Mouse (Mus musculus): ENCODE data around the gene Col5a3. TPM values are rescaled to one million over a fixed set of nuclear protein-coding genes. Genes with fewer than 3 reads are reported as not detected.
A peak's percentile ranks its signal among the peaks of the same experiment; 100 is the strongest.
"Not testable (repeated sequence)": the region's sequence is repeated elsewhere in the genome, so short reads cannot be mapped to it uniquely, and the experiment has no call there.

Gene Col5a3
- polyA plus RNA-seq, 1 experiment from 2014 or later = 0.66 TPM

DNA sequence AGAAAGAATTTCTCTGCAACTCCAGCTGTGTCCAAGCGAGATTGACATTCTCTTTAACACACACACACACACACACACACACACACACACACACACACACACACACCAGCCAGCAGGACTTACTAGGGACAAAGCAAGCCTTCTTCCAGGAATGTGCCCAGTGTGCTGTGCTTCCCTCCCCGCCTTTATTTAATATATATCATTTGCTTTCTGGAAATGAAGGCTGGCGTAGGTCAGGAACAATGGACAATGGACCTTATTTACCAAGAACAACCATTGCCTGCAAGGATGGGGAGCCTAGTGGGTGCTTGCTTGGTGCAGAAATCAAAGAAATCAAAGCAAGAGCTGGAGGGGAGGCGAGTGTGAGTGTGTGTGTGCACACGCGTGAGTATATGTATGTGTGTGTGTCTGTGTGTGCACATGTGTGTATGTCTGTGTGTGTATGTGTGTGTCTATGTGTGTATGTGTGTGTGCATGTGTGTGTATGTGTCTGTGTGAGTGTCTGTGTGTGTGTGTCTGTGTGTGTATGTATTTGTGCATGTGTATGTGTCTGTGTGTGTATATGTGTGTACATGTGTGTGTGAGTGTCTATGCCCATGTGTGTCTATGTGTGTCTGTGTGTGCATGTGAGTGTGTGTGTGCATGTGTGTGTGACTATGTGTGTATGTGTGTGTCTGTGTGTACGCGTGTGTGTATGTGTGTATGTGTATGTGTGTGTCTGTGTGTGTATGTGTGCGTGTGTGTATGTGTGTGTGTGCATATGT, 22.5 kb upstream of the Col5a3 start:
- no peak overlapping the region for H3K27ac ChIP-seq
- WGBS = 73% methylated on average over 9 of the region's 9 CpGs
- H3K9ac ChIP-seq = no peak overlapping the region

DNA sequence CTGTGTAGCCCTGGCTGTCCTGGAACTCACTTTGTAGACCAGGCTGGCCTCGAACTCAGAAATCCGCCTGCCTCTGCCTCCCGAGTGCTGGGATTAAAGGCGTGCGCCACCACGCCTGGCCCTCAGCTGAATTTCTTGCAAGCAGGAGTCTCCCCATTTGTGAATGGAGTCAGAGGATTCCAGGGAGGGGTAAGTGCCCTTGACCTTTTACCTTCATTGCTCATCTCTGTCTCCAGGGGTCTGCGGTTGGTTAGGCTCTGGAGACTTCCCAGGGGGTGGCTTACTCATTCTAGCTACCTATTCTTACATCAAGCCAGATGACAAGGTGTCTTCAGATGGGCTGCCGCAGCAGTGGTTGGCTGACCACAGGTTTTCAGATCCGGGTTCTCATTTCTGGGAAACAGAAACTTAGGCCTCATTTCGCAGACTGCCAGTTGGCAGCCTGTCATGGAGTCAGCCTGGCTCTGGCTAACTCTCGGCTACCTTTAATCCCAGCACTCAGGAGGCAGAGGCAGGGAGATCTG, 20.6 kb upstream of the Col5a3 start:
- not testable (repeated sequence) for H3K4me3 ChIP-seq (replicated peaks; ENCODE audit: low read length); H3K9me3 ChIP-seq (ENCODE audit: control insufficient read depth, low read length); H3K4me2 ChIP-seq (replicated peaks); H3K4me1 ChIP-seq (replicated peaks; ENCODE audit: control insufficient read depth, insufficient read depth, low read length); ATAC-seq (ENCODE audit: low FRiP score); H3K9ac ChIP-seq; H3K27ac ChIP-seq; H3K36me3 ChIP-seq (replicated peaks; ENCODE audit: control insufficient read depth, insufficient read depth); DNase-seq (ENCODE audit: low spot score); H3K27me3 ChIP-seq (ENCODE audit: control insufficient read depth, insufficient read depth, low read length)
- WGBS = 88% methylated on average over 11 of the region's 11 CpGs

More for the DNA sequence above, 22.5 kb upstream of the Col5a3 start:
- Histone ChIP-seq H3K9me3 (ENCODE audit: control insufficient read depth, low read length) (no peaks in the 10 kb centered on the region), H3K4me1 (replicated peaks; ENCODE audit: control insufficient read depth, insufficient read depth, low read length) (no peaks in the 10 kb centered on the region), H3K27me3 (ENCODE audit: control insufficient read depth, insufficient read depth, low read length) (no peaks in the 10 kb centered on the region), H3K4me3 (replicated peaks; ENCODE audit: low read length) (no peak overlapping the region), H3K4me2 (replicated peaks) (no peak overlapping the region), H3K36me3 (replicated peaks; ENCODE audit: control insufficient read depth, insufficient read depth) (no peaks in the 10 kb centered on the region)
- ATAC-seq (ENCODE audit: low FRiP score) (no peak), DNase-seq (ENCODE audit: low spot score) (no peak)

DNA sequence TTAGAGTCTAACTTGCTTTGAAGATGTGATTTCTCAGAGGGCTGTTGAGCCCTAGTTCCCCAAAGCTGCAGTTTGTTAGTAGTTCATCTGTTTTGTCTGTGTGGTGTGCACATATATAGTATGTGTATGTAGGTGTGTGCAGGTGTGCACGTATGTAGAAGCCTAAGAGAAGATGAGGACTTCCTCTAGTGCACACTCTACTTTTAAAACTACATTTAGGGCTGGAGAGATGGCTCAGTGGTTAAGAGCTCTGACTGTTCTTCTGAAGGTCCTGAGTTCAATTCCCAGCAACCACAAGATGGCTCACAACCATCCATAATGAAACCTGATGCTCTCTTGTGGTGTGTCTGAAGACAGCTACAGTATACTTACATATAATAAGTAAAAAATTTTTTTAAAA, 20.0 kb upstream of the Col5a3 start:
- H3K4me1 ChIP-seq (replicated peaks; ENCODE audit: control insufficient read depth, insufficient read depth, low read length) = no peaks in the 10 kb centered on the region
- no peak overlapping the region for H3K4me2 ChIP-seq (replicated peaks)
- 73% methylated on average over 1 of the region's 1 CpGs for WGBS
- H3K27ac ChIP-seq = no peak overlapping the region
- no peak for ATAC-seq (ENCODE audit: low FRiP score)
- no peak for DNase-seq (ENCODE audit: low spot score)
- no peaks in the 10 kb centered on the region for H3K36me3 ChIP-seq (replicated peaks; ENCODE audit: control insufficient read depth, insufficient read depth)
- no peaks in the 10 kb centered on the region for H3K9me3 ChIP-seq (ENCODE audit: control insufficient read depth, low read length)
- 0 out of 2 replicates have a peak, but pooled peaks cover 2% of the 10 kb centered on the region for H3K27me3 ChIP-seq (ENCODE audit: control insufficient read depth, insufficient read depth, low read length)
- H3K9ac ChIP-seq = no peak overlapping the region
- H3K4me3 ChIP-seq (replicated peaks; ENCODE audit: low read length) = no peak overlapping the region

DNA sequence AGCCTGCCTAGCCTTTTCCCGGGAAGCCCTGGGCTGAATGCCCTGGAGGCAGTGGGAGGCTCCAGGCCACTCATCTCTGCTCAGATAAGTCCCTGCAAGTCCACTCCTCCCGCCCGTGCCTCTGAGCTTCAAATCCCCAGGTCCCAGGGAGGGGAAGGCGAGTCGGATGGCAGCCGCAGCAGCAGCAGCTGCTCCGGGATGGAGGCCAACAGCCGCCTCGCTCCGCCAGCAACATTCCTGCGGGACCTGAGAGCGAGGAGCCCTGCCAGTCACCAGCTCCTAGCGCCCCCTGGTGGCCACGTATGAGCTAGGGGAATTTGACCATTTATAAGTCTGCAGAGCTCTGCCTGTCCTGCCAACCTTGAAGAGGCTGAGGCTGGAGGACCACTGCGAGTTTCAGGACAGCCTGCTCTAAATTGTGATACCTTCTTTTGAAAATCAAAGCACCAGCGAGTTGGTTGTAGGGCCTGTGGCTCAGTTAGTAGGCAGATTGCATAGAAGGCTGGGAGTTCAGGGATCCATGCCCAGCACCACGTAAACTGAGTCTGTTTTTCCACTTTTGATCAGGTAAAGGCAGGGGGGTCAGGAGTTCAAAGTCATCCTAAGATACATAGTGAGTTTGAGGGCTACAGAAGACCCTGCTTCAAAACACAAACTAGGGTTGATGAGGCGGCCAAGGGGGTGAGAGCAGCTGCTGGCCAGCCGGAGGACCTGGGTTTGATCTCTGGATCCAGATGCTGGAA, 16.2 kb upstream of the Col5a3 start:
- peak; percentile 95 for DNase-seq (ENCODE audit: low spot score)

DNA sequence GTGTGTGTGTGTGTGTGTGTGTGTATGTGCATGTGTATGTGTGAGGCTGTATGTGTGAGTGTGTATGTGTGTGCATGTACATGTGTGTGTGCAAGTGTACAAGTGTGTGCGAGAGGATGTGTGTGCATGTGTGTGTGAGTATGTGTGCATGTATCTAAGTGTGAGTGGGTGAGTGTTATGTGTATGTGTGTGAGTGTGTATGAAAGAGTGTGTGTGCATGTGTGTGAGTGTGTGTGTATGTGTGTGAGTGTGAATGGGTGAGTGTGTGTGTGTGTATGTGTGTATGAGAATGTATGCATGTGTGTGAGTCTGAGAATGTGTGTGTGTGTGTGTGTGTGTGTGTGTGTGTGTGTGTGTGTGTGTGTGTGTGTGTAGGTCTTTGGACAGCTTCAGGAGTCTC, 13.3 kb upstream of the Col5a3 start:
- DNase-seq (ENCODE audit: low spot score) (no peak), ATAC-seq (ENCODE audit: low FRiP score) (no peak)
- Histone ChIP-seq H3K9ac (no peak overlapping the region), H3K36me3 (replicated peaks; ENCODE audit: control insufficient read depth, insufficient read depth) (no peaks in the 10 kb centered on the region), H3K4me3 (replicated peaks; ENCODE audit: low read length) (no peak overlapping the region), H3K9me3 (ENCODE audit: control insufficient read depth, low read length) (no peaks in the 10 kb centered on the region), H3K27ac (no peak overlapping the region), H3K27me3 (ENCODE audit: control insufficient read depth, insufficient read depth, low read length) (0 out of 2 replicates have a peak, but pooled peaks cover 2% of the 10 kb centered on the region), H3K4me1 (replicated peaks; ENCODE audit: control insufficient read depth, insufficient read depth, low read length) (no peaks in the 10 kb centered on the region), H3K4me2 (replicated peaks) (no peak overlapping the region)
- WGBS = 94% methylated on average over 1 of the region's 1 CpGs

More for the DNA sequence above, 16.2 kb upstream of the Col5a3 start:
- 0 out of 2 replicates have a peak, but pooled peaks cover 2% of the 10 kb centered on the region for H3K27me3 ChIP-seq (ENCODE audit: control insufficient read depth, insufficient read depth, low read length)
- no peaks in the 10 kb centered on the region for H3K36me3 ChIP-seq (replicated peaks; ENCODE audit: control insufficient read depth, insufficient read depth)
- H3K4me2 ChIP-seq (replicated peaks) = peak overlapping the region; percentile 32
- H3K9me3 ChIP-seq (ENCODE audit: control insufficient read depth, low read length) = no peaks in the 10 kb centered on the region
- 16% methylated on average over 19 of the region's 19 CpGs for WGBS
- no peak overlapping the region for H3K27ac ChIP-seq
- ATAC-seq (ENCODE audit: low FRiP score) = peak; percentile 93
- no peaks in the 10 kb centered on the region for H3K4me1 ChIP-seq (replicated peaks; ENCODE audit: control insufficient read depth, insufficient read depth, low read length)
- H3K4me3 ChIP-seq (replicated peaks; ENCODE audit: low read length) = no peak overlapping the region
- peak overlapping the region; percentile 41; the same call in 1 of the 2 replicates for H3K9ac ChIP-seq

DNA sequence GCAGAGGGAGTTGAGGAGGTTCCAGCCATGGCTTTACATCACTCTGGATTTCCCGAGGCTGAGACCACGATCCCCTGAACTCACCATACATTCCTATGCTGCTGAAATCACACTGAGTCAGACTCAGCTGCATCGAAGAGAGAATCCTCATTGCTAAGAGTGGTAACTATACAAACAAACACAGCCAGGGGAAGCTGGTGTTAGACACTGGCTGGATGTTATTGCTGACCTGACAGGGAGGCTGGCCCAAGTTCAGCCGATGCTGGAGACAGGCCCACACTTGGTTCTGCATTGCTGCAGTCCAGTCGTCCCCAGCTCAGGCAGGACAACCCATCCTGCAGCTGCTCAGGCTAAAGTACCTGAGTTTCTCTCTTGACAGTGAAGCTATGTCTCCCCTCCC, 10.9 kb upstream of the Col5a3 start:
- H3K4me2 ChIP-seq (replicated peaks) = no peak overlapping the region
- 71% methylated on average over 5 of the region's 5 CpGs for WGBS
- H3K27me3 ChIP-seq (ENCODE audit: control insufficient read depth, insufficient read depth, low read length) = no peaks in the 10 kb centered on the region
- ATAC-seq (ENCODE audit: low FRiP score) (no peak), DNase-seq (ENCODE audit: low spot score) (no peak)
- H3K36me3 ChIP-seq (replicated peaks; ENCODE audit: control insufficient read depth, insufficient read depth) = no peaks in the 10 kb centered on the region
- H3K9me3 ChIP-seq (ENCODE audit: control insufficient read depth, low read length) = no peaks in the 10 kb centered on the region
- no peak overlapping the region for H3K27ac ChIP-seq
- no peak overlapping the region for H3K4me3 ChIP-seq (replicated peaks; ENCODE audit: low read length)
- H3K9ac ChIP-seq = no peak overlapping the region
- H3K4me1 ChIP-seq (replicated peaks; ENCODE audit: control insufficient read depth, insufficient read depth, low read length) = no peaks in the 10 kb centered on the region

DNA sequence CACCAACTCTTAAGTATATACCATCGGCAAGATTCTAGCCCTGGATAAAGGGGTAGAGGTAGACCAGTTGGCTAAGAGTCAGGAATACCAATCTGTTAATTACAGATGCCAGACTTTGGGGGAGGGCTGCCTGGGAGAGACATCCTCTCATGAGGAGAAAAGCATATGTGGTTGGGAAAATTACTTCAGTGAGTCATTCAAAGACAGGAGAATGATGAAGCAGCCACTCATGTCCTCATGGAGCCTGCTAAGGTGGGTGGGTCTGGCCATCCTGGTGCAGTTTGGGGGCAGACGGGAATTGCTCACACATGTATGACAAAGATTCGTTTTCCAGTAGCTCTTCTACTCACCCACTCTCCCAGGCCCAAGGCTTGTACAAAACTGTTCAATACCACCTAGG, 8.0 kb upstream of the Col5a3 start:
- no peak overlapping the region for H3K4me2 ChIP-seq (replicated peaks)
- no peaks in the 10 kb centered on the region for H3K27me3 ChIP-seq (ENCODE audit: control insufficient read depth, insufficient read depth, low read length)
- DNase-seq (ENCODE audit: low spot score) = no peak
- no peak overlapping the region for H3K9ac ChIP-seq
- H3K4me3 ChIP-seq (replicated peaks; ENCODE audit: low read length) = no peak overlapping the region
- no peaks in the 10 kb centered on the region for H3K9me3 ChIP-seq (ENCODE audit: control insufficient read depth, low read length)
- no peak overlapping the region for H3K27ac ChIP-seq
- no peaks in the 10 kb centered on the region for H3K36me3 ChIP-seq (replicated peaks; ENCODE audit: control insufficient read depth, insufficient read depth)
- WGBS = 85% methylated on average over 3 of the region's 3 CpGs
- no peak for ATAC-seq (ENCODE audit: low FRiP score)
- no peaks in the 10 kb centered on the region for H3K4me1 ChIP-seq (replicated peaks; ENCODE audit: control insufficient read depth, insufficient read depth, low read length)

DNA sequence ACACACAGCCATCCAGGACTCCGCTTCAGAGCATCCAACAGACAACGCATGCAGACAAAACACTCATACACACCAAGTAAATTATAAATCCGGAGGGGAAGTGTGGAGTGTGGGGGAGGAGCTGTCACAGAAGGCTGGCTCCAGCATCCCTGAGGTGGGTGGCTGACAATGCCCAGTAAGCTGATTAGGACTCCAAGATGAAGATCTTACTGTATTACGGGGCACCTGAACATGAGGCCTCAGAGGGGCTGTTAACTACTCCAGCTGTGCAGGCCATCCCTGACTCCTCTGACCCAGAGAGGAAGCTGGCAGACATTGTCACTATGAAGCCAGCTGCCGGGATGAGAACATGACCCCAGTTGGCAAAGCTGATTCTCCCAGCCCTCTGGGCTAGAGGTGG, 5.1 kb upstream of the Col5a3 start:
- Histone ChIP-seq H3K36me3 (replicated peaks; ENCODE audit: control insufficient read depth, insufficient read depth) (no peaks in the 10 kb centered on the region), H3K4me1 (replicated peaks; ENCODE audit: control insufficient read depth, insufficient read depth, low read length) (no peaks in the 10 kb centered on the region; the same call in 1 of the 2 replicates), H3K27me3 (ENCODE audit: control insufficient read depth, insufficient read depth, low read length) (no peaks in the 10 kb centered on the region), H3K4me2 (replicated peaks) (no peak overlapping the region), H3K9ac (no peak overlapping the region), H3K4me3 (replicated peaks; ENCODE audit: low read length) (no peak overlapping the region), H3K9me3 (ENCODE audit: control insufficient read depth, low read length) (no peaks in the 10 kb centered on the region), H3K27ac (no peak overlapping the region)
- WGBS = 76% methylated on average over 5 of the region's 5 CpGs
- DNase-seq (ENCODE audit: low spot score) (no peak), ATAC-seq (ENCODE audit: low FRiP score) (no peak)

DNA sequence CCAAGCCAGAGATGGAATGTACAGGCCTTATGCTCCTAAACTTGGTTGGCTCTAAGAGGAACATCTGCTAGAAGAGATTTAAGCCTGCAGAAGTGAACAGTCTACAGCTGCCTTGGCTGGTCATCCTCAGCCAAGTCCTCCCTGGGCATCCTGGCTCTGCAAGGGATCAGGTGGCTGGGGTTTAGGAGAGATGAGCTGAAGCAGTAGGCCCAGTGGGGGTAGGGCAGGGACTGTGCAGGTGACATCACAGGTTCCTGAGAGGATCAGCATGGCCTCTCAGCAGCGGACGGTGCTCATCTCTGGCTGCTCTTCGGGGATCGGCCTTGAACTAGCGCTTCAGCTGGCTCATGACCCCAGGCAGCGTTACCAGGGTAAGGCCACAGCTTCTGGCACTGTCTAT, 3.4 kb upstream of the Col5a3 start, which contains the start of gene Rdh8:
Gene Rdh8, plus strand, starts transcription at position 268 of the 400 bp plus-strand sequence.
- H3K4me2 ChIP-seq (replicated peaks) = no peak within 1 kb of the TSS
- H3K9me3 ChIP-seq (ENCODE audit: control insufficient read depth, low read length) = no peaks in the 10 kb centered on the region
- no peak within 1 kb of the TSS for H3K9ac ChIP-seq
- WGBS = 81% methylated on average over 6 of the region's 6 CpGs
- H3K4me3 ChIP-seq (replicated peaks; ENCODE audit: low read length) = no peak within 1 kb of the TSS
- H3K27me3 ChIP-seq (ENCODE audit: control insufficient read depth, insufficient read depth, low read length) = peaks cover 3% of the 10 kb centered on the region
- DNase-seq (ENCODE audit: low spot score) = no peak
- no peaks in the 10 kb centered on the region for H3K36me3 ChIP-seq (replicated peaks; ENCODE audit: control insufficient read depth, insufficient read depth)
- ATAC-seq (ENCODE audit: low FRiP score) = no peak
- no peak within 1 kb of the TSS for H3K27ac ChIP-seq
- no peaks in the 10 kb centered on the region; the same call in 1 of the 2 replicates for H3K4me1 ChIP-seq (replicated peaks; ENCODE audit: control insufficient read depth, insufficient read depth, low read length)
